Mouse (Mus musculus) small intestine, adult 2 months (tissue): ENCODE measurements around the gene Gm49355. TPM values are rescaled to one million over a fixed set of nuclear protein-coding genes. Genes with fewer than 3 reads are reported as not detected.

ENCODE experiments used
- H3K27ac ChIP-seq: fragments of 200-500 bp; 2 replicates; pipeline ENCODE4 v1.5.1; 2012; ENCODE audit warnings: low read depth, low read length, control low read depth, inconsistent platforms; ENCODE audit not compliant: insufficient read depth
- H3K27me3 ChIP-seq: fragments of 200-500 bp; 2 replicates; pipeline ENCODE4 v1.6.1; 2012; ENCODE audit warnings: mild to moderate bottlenecking, moderate library complexity, low read length, inconsistent platforms; ENCODE audit not compliant: control insufficient read depth, insufficient read depth
- H3K36me3 ChIP-seq: fragments of 200-500 bp; 2 replicates; pipeline ENCODE4 v1.6.1; 2012; ENCODE audit warnings: mild to moderate bottlenecking, low read length, control low read depth, inconsistent platforms; ENCODE audit not compliant: control insufficient read depth, insufficient read depth
- H3K4me1 ChIP-seq: fragments of 200-500 bp; 2 replicates; pipeline ENCODE4 v1.6.1; 2012; ENCODE audit warnings: low read length, inconsistent platforms, mixed read lengths; ENCODE audit not compliant: control insufficient read depth, insufficient read depth, insufficient read length
- H3K4me3 ChIP-seq: fragments of 200-500 bp; 2 replicates; pipeline ENCODE4 v1.5.1; 2012; ENCODE audit warnings: low read depth, mild to moderate bottlenecking, control low read depth, inconsistent platforms, low read length, moderate library complexity
- CTCF ChIP-seq: fragments of 200-500 bp; IDR thresholded peaks from 2 replicates; pipeline ENCODE4 v1.5.1; 2012; ENCODE audit warnings: low read depth, mild to moderate bottlenecking, control low read depth, inconsistent platforms, low read length, moderate library complexity, mixed read lengths; ENCODE audit not compliant: insufficient replicate concordance, insufficient read length; ENCODE audit errors: extremely low read depth
- POLR2A ChIP-seq: fragments of 200-500 bp; IDR thresholded peaks from 2 replicates; pipeline ENCODE4 v1.6.1; 2012; ENCODE audit warnings: low read depth, mild to moderate bottlenecking, control low read depth, inconsistent platforms, low read length, moderate library complexity
- WGBS: fragments of 180-500 bp; shearing (Covaris S2); methylation state at CpG from one replicate; pipeline ENCODE4 v1.1.7; 2018; 5-methylcytosine and 5-hydroxymethylcytosine counted together
- polyA plus RNA-seq: library from polyadenylated mRNA; depleted of rRNA; stranded (reverse); fragments of >200 nt; gene quantifications from 2 replicates; pipeline ENCODE4 v1.2.3, GENCODE M21; 2012; rRNA removed

Gene Gm49355
- polyA plus RNA-seq, 1 experiment = 0.04 TPM

DNA sequence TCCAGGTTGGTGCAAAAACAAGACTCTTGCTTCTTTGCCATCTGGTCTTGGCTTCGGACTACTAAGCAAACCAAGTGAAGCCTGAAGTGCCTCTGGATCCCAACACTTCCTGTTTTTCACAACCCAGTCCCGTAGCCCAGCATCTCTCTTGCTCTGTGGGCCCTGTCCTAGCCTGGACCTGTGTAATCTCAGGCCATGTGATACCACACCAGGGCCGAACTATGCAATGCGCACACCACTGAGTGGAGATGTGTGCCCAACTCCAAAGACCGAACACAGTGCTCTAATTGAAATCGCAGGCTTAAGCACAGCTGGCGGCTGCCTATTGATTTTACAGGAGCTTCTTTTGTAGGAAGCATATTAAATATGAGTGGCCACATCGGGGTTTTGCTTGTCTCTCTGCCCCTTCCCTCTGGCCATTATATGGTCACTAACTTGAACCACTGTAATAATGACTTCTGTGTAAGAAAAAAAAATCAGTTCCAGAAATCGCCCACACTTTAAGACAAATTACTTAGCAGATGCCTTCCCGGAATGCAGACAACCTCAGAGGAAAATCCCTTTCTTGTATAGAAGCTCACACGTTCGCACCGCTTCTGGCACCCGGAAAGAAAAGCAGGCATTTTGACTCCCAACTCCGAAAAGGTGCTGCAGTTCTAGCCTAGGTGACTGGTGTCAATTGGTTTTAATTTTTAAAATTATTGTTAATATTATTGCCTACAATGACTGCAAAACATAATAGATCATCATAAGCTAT lies 65.7 kb downstream of the Gm49355 start:
- H3K27ac ChIP-seq = no peak overlapping the region
- WGBS = 14% methylated on average over 15 of the region's 15 CpGs
- H3K4me3 ChIP-seq = no peak overlapping the region
- H3K4me1 ChIP-seq = no peaks in the 10 kb centered on the region
- TF ChIP-seq CTCF (no peak), POLR2A (no peak)
- H3K36me3 ChIP-seq = no peaks in the 10 kb centered on the region
- peaks cover 52% of the 10 kb centered on the region for H3K27me3 ChIP-seq

DNA sequence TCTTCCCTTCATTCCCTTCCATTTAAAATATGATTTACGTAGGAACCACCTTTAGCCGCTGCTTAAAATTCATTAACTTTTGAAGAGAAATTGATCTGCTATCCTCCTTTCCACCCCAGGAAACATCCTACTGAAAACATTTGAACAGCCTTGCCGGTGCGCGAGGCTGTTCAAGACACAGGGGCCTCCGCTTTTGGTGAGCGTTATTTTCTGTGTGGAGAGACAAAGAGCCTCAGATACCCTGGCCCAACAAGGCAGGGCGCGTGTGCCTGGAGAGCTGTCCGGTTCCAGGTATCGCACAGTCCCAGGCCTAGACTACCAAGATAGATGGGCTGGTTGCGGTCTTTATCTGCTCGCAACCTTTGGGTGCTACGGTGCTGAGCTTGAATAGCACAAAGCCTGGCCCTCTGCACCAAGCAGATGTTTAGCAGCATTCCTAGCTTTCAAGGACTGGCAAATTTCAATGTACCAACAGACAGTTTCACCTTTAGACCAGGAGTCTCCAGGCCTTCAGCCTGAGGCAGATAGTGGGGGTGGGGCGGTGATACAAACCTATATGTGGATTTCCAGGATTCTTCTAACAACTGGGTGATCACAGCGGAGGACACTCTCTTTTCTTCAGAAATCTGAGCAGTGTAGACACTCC lies 66.6 kb downstream of the Gm49355 start:
- peaks cover 43% of the 10 kb centered on the region for H3K27me3 ChIP-seq
- 16% methylated on average over 16 of the region's 16 CpGs for WGBS

More for the DNA sequence above, 66.6 kb downstream of the Gm49355 start:
- TF ChIP-seq CTCF (no peak), POLR2A (no peak)
- no peaks in the 10 kb centered on the region for H3K4me1 ChIP-seq
- H3K36me3 ChIP-seq = no peaks in the 10 kb centered on the region
- H3K27ac ChIP-seq = no peak overlapping the region
- no peak overlapping the region for H3K4me3 ChIP-seq

Other genes starting within 250 kb of the Gm49355 start
- 0.76 TPM in 2 replicates for gene 3830406C13Rik, start 197 bp downstream of the Gm49355 start, polyA plus RNA-seq
- not detected in 2 replicates for gene Fezf2, start 64.2 kb downstream of the Gm49355 start, polyA plus RNA-seq